Mouse (Mus musculus) telencephalon, adult 2 months (tissue): ENCODE measurements at regions not wholly inside any gene's neighbourhood (a gene's known extent, or its start where the extent isn't known, plus 50 kb on each side); places are given as distances from the start of the nearest gene placed in this dataset.

ENCODE experiments used
- DNase-seq: peaks from one replicate; pipeline ENCODE4 v3.0.0-alpha.2; 2011; ENCODE audit warnings: low read depth, low spot score

- no peak for DNase-seq
These were observed 152.3 kb downstream of the Dkk2 start for GRCm38 (mm10) chr3:132237344-132237743.

- no peak for DNase-seq
These were observed 172.7 kb downstream of the Dkk2 start for GRCm38 (mm10) chr3:132257834-132258233.

- DNase-seq, result peak; percentile 78
These were observed 184.5 kb downstream of the Dkk2 start for GRCm38 (mm10) chr3:132269641-132270040.

GRCm38 (mm10) chr3:132274786-132275185, 189.7 kb downstream of the Dkk2 start:
- DNase-seq, result no peak

- no peak for DNase-seq
These were observed 192.7 kb downstream of the Dkk2 start for GRCm38 (mm10) chr3:132277771-132278170.

GRCm38 (mm10) chr3:132287714-132288113, 202.6 kb downstream of the Dkk2 start:
- no peak for DNase-seq

GRCm38 (mm10) chr3:132326961-132327360, 241.9 kb downstream of the Dkk2 start:
- DNase-seq, result no peak

GRCm38 (mm10) chr3:132343625-132344024, 258.5 kb downstream of the Dkk2 start:
- no peak for DNase-seq

GRCm38 (mm10) chr3:132345856-132346255, 260.8 kb downstream of the Dkk2 start:
- no peak for DNase-seq

GRCm38 (mm10) chr3:132349602-132350001, 264.5 kb downstream of the Dkk2 start:
- DNase-seq, result no peak

- no peak for DNase-seq
These were observed 268.1 kb downstream of the Dkk2 start for GRCm38 (mm10) chr3:132353204-132353603.

- no peak for DNase-seq
These were observed 270.0 kb upstream of the Gimd1 start for GRCm38 (mm10) chr3:132359596-132359995.

- DNase-seq, result no peak
These were observed 254.0 kb upstream of the Gimd1 start for GRCm38 (mm10) chr3:132375579-132375978.

GRCm38 (mm10) chr3:132417742-132418141, 211.9 kb upstream of the Gimd1 start:
- DNase-seq, result no peak

- DNase-seq, result peak; percentile 6
These were observed 203.6 kb upstream of the Gimd1 start for GRCm38 (mm10) chr3:132425819-132426671.

GRCm38 (mm10) chr3:132427244-132427643, 202.4 kb upstream of the Gimd1 start:
- no peak for DNase-seq

GRCm38 (mm10) chr3:132428148-132428547, 201.5 kb upstream of the Gimd1 start:
- DNase-seq, result no peak

- DNase-seq, result no peak
These were observed 197.8 kb upstream of the Gimd1 start for GRCm38 (mm10) chr3:132431805-132432204.

- no peak for DNase-seq
These were observed 188.4 kb upstream of the Gimd1 start for GRCm38 (mm10) chr3:132441226-132441625.

GRCm38 (mm10) chr3:132453927-132454326, 175.7 kb upstream of the Gimd1 start:
- DNase-seq, result no peak

GRCm38 (mm10) chr3:132462348-132462959, 167.2 kb upstream of the Gimd1 start:
- no peak for DNase-seq

- no peak for DNase-seq
These were observed 158.6 kb upstream of the Gimd1 start for GRCm38 (mm10) chr3:132471070-132471469.

GRCm38 (mm10) chr3:132477768-132478167, 151.9 kb upstream of the Gimd1 start:
- peak; percentile 1 for DNase-seq
